Comparison of ENCODE assay signal across 10 mouse cellular contexts in the genomic region with DNA sequence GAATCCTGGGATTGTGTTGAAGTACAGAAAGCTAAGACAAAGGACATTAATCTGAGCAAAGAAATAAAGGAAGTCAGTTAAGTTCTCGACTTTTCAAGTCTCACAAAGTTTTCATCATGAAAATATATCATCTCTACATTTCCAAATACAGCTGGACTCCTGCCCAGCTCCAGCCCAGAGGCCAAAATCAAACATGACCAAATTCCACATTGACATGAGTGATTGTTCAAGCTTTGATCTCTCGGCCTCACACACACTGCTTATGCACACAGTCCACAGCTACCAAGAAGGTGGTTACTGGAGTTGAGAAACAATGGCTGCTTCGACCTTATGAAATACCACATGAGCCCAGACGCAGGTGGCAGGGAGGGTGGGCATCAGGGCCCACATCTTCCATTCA. TPM values are rescaled to one million over a fixed set of nuclear protein-coding genes. Genes with fewer than 3 reads are reported as not detected.
DNase-seq lines count a peak whose midpoint lies in the region; ATAC-seq lines count a peak whose summit lies in the region.
"Had no signal": no experiment of that assay in that cellular context is flagged by ENCODE, and none has a peak within 500 bp of the region (broad histone marks: within the 10 kb centered on the region; RNA-seq: fewer than 3 reads in every experiment).

No protein-coding gene starts in this region.

- intact Hi-C loops in left cerebral cortex, postnatal 14 days (cut with DNase I), result no loop called here

- no peak overlapping the region for H3K9ac ChIP-seq in forebrain, embryonic 13.5 days
- H3K9ac ChIP-seq in forebrain, embryonic 15.5 days (replicated peaks), result no peak overlapping the region
- no peak overlapping the region for H3K9ac ChIP-seq in neural tube, embryonic 13.5 days
- H3K9ac ChIP-seq in liver, embryonic 12.5 days, result no peak overlapping the region
- H3K9ac ChIP-seq: limb, embryonic 15.5 days had no signal

- no peak for ATAC-seq in forebrain, embryonic 13.5 days
- ATAC-seq in forebrain, embryonic 15.5 days (replicated peaks), result no peak
- ATAC-seq in neural tube, embryonic 13.5 days (ENCODE audit: low read depth), result no peak
- ATAC-seq in liver, embryonic 12.5 days, result peak; percentile 38; the same call in 1 of the 2 replicates

- no peak overlapping the region for H3K4me2 ChIP-seq in forebrain, embryonic 13.5 days
- H3K4me2 ChIP-seq in forebrain, embryonic 15.5 days (replicated peaks), result no peak overlapping the region
- H3K4me2 ChIP-seq in neural tube, embryonic 13.5 days, result no peak overlapping the region
- peak overlapping the region; percentile 29 for H3K4me2 ChIP-seq in liver, embryonic 12.5 days
- H3K4me2 ChIP-seq: limb, embryonic 15.5 days had no signal

- no peaks in the 10 kb centered on the region for H3K27me3 ChIP-seq in forebrain, embryonic 13.5 days
- H3K27me3 ChIP-seq in forebrain, embryonic 15.5 days, result no peaks in the 10 kb centered on the region
- no peaks in the 10 kb centered on the region for H3K27me3 ChIP-seq in neural tube, embryonic 13.5 days
- H3K27me3 ChIP-seq in liver, embryonic 12.5 days (replicated peaks), result no peaks in the 10 kb centered on the region
- H3K27me3 ChIP-seq: limb, embryonic 15.5 days had no signal

- H3K36me3 ChIP-seq in forebrain, embryonic 13.5 days (ENCODE audit: poor library complexity, severe bottlenecking), result no peaks in the 10 kb centered on the region
- no peaks in the 10 kb centered on the region for H3K36me3 ChIP-seq in forebrain, embryonic 15.5 days
- H3K36me3 ChIP-seq in neural tube, embryonic 13.5 days, result no peaks in the 10 kb centered on the region
- H3K36me3 ChIP-seq in liver, embryonic 12.5 days, result no peaks in the 10 kb centered on the region
- H3K36me3 ChIP-seq: limb, embryonic 15.5 days had no signal

- 74% methylated on average over 4 of the region's 4 CpGs for WGBS in forebrain, embryonic 13.5 days
- 78% methylated on average over 4 of the region's 4 CpGs for WGBS in forebrain, embryonic 15.5 days
- WGBS in neural tube, embryonic 13.5 days, result 47% methylated on average over 4 of the region's 4 CpGs
- WGBS in liver, embryonic 12.5 days (ENCODE audit: insufficient replicate concordance), result 44% methylated on average over 4 of the region's 4 CpGs

- no peak for DNase-seq in neural tube, embryonic 10.5 days (ENCODE audit: extremely low spot score, low spot score)
- DNase-seq in urinary bladder, adult 2 months (ENCODE audit: low spot score), result no peak
- no peak for DNase-seq in left cerebral cortex, postnatal 14 days (ENCODE audit: low spot score in 2 of 2)
- no peak for DNase-seq in urinary bladder, adult 18-20 months (ENCODE audit: low spot score in 2 of 2)
- DNase-seq: retina, postnatal 1 day had no signal

- no peaks in the 10 kb centered on the region for H3K9me3 ChIP-seq in forebrain, embryonic 13.5 days (replicated peaks)
- H3K9me3 ChIP-seq in forebrain, embryonic 15.5 days, result no peaks in the 10 kb centered on the region
- H3K9me3 ChIP-seq in neural tube, embryonic 13.5 days, result no peaks in the 10 kb centered on the region
- no peaks in the 10 kb centered on the region for H3K9me3 ChIP-seq in liver, embryonic 12.5 days (replicated peaks)
- H3K9me3 ChIP-seq: limb, embryonic 15.5 days had no signal

- H3K27ac ChIP-seq in forebrain, embryonic 13.5 days, result 0 out of 2 replicates have a peak overlapping the region, but pooled peaks have one; percentile 0
- no peak overlapping the region for H3K27ac ChIP-seq in forebrain, embryonic 15.5 days (replicated peaks)
- 0 out of 2 replicates have a peak overlapping the region, but pooled peaks have one; percentile 38 for H3K27ac ChIP-seq in neural tube, embryonic 13.5 days (replicated peaks)
- peak overlapping the region; percentile 75 for H3K27ac ChIP-seq in liver, embryonic 12.5 days

- H3K4me1 ChIP-seq in forebrain, embryonic 13.5 days, result peaks cover 91% of the 10 kb centered on the region
- peaks cover 61% of the 10 kb centered on the region for H3K4me1 ChIP-seq in forebrain, embryonic 15.5 days
- peaks cover 90% of the 10 kb centered on the region for H3K4me1 ChIP-seq in neural tube, embryonic 13.5 days (replicated peaks)
- peaks cover 87% of the 10 kb centered on the region for H3K4me1 ChIP-seq in liver, embryonic 12.5 days

- no peak overlapping the region for H3K4me3 ChIP-seq in forebrain, embryonic 13.5 days
- no peak overlapping the region for H3K4me3 ChIP-seq in forebrain, embryonic 15.5 days
- H3K4me3 ChIP-seq in neural tube, embryonic 13.5 days, result no peak overlapping the region
- H3K4me3 ChIP-seq in liver, embryonic 12.5 days, result no peak overlapping the region
- H3K4me3 ChIP-seq: limb, embryonic 15.5 days had no signal

RNA-seq across cellular contexts. Expression of gene Mapkapk2, which starts 14.0 kb away (rescaled TPM):
- polyA plus RNA-seq in forebrain, embryonic 13.5 days (2015; fragmentation: Nextera tagmentation; extraction: Ambion mirVana), result 28.4 and 30.5 TPM in 2 replicates
- polyA plus RNA-seq in forebrain, embryonic 15.5 days (2015; fragmentation: Nextera tagmentation; extraction: Ambion mirVana), result 23.8 and 26.9 TPM in 2 replicates
- 22.3 and 22.7 TPM in 2 replicates for polyA plus RNA-seq in neural tube, embryonic 13.5 days (2015; fragmentation: Nextera tagmentation; extraction: Ambion mirVana)
- polyA plus RNA-seq in liver, embryonic 12.5 days (2016; fragmentation: Nextera tagmentation; extraction: Ambion mirVana), result 25.7 and 27.0 TPM in 2 replicates
- 77.4 and 86.8 TPM in 2 replicates for polyA plus RNA-seq in urinary bladder, adult 2 months (2012; rRNA removed)
- total RNA-seq in left cerebral cortex, postnatal 14 days (2021), result 10 to 100 TPM; 25.1 to 26.0 TPM

RNA-seq across cellular contexts. Expression of gene Dyrk3, which starts 54.5 kb away (rescaled TPM):
- polyA plus RNA-seq in forebrain, embryonic 13.5 days (2015; fragmentation: Nextera tagmentation; extraction: Ambion mirVana), result 16.7 and 18.9 TPM in 2 replicates
- 17.9 and 20.8 TPM in 2 replicates for polyA plus RNA-seq in forebrain, embryonic 15.5 days (2015; fragmentation: Nextera tagmentation; extraction: Ambion mirVana)
- 12.8 and 17.3 TPM in 2 replicates for polyA plus RNA-seq in neural tube, embryonic 13.5 days (2015; fragmentation: Nextera tagmentation; extraction: Ambion mirVana)
- polyA plus RNA-seq in liver, embryonic 12.5 days (2016; fragmentation: Nextera tagmentation; extraction: Ambion mirVana), result 17.6 and 17.7 TPM in 2 replicates
- polyA plus RNA-seq in urinary bladder, adult 2 months (2012; rRNA removed), result 0.47 and 0.52 TPM in 2 replicates
- 10 to 100 TPM in 1 of 2 experiments, 1 to 10 TPM in 1; 9.3 to 19.0 TPM for total RNA-seq in left cerebral cortex, postnatal 14 days (2021)
